Mouse (Mus musculus): ENCODE data around the gene Aldh1b1.
A peak's percentile ranks its signal among the peaks of the same experiment; 100 is the strongest.

Gene Aldh1b1

DNA sequence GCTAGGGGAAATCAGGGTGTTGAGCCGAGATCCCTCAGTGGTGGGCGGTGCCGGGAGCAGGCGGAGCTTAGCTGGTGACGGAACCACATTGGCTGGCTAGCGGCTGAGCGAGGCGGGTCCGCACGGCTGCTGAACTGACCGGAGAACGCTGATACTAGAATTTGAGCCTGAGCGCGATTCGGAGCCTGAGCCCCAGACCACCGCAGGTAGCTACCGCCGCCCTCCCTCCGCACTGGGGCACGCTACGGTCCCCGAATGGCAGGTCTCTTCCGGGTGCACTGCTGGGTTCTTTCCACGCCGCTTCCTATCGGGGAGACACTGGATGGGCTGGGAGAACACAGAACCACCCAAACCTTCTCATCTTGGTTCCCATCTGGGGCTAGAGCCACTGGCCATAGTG is at the start of gene Aldh1b1:
Aldh1b1 (plus strand) TSS at position 59 of the 400 bp plus-strand sequence.
- DNase-seq = peak; percentile 66

DNA sequence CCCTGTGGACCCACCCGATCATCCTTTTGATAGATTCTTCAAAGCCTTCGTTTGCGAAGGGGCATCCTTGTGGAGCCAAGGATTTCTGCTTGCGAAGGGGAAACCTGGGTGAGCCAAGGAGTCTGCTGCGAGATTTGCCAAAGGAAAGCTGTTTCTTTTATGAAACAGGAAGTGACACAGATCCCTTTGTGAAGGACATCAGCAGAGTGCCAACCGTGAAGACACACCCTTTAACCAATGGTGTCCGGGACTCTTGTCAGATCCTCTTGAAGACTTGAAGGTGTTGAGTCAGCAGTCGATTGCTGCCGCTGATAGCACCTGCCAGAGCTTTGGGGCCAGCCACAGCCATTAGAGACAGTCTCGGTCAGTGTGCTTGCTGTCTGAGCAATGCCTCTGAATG is 49.4 kb upstream of the Aldh1b1 start:
- no peak for DNase-seq

DNA sequence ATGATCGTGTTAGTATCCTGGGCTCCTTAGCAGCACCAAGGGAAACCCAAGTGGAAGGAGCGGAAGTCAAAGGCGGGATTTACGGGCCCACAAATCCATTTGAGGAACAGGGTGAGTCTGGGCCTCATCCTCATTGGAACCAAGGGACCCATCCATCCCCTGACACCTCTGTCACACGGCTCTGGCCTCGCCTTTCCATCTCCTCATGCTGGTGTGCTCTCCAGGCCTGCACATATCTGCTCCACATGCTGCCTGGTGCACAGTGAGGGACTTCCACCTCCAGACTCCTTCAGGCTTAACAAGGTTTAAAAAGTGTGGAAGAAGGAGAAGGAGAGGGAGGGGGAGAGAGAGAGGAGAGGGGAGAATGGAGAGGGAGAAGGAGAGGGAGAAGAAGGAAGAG is 48.3 kb upstream of the Aldh1b1 start:
- DNase-seq = no peak

DNA sequence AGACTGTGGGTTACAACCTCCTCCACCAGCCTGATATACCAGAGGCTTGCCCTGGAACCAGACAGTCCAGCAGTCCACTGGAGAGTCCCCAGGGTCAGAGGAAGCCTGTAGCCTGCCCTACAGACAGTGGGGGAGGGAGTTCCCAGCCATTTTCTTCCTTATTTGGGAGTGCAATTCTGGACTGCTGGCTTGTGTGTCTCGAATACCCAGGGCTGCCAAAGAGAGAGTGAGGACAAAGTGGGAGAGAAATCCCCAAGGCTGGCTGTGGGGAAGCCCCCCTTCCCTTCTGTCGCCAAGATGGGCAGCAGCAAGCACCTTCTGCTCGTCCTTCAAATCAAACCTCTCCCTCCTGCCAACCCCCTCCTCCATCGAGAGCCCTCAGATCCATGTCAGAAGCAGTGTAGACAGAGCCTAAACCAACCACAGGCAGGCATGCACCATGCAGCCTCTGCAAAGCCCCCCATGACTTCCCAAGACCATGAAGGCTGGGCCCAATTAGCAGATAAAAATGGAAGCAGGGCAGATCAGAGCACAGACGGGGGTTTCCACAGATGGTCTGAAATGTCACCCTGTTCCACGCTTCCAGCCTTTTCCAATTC is 45.5 kb upstream of the Aldh1b1 start:
- no peak for DNase-seq

DNA sequence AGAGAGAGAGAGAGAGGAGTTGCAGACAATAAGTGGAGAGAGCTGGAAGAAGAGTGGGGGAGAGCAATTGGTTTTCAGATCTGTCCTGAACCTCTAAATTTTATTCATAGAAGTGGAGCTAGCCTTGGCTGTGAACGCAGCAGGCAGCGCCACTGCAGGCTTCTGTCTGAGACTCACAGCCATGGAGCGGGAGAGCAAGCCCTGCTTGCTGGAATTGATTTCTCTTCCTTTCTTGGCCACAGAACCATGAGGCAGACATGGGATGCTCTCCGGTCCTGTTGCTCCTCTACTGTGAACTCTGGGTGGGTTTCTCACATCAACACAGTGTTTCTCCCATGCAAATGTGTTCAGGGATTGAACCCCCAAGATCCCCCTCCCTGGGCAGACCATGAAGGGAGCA is 44.7 kb upstream of the Aldh1b1 start:
- no peak for DNase-seq

DNA sequence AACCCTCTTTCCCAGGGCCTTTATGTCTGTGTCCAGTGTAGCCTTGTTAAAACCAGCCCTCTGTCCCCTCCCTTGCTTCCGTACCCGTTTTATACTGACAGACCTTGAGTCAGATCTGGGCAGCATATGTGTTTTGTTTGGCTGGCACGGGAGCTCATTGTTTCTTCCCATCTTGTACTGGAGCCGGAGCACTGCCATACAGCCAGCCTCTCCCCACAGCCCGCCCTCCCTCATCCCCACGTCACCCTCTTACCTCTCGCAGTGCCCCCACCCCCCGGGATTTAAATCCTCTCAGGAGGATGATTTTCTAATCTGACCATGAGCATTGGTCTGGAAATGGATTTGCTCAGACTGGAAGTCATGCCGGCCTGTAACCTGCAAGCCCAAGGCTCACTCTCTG is 43.7 kb upstream of the Aldh1b1 start:
- DNase-seq = no peak

DNA sequence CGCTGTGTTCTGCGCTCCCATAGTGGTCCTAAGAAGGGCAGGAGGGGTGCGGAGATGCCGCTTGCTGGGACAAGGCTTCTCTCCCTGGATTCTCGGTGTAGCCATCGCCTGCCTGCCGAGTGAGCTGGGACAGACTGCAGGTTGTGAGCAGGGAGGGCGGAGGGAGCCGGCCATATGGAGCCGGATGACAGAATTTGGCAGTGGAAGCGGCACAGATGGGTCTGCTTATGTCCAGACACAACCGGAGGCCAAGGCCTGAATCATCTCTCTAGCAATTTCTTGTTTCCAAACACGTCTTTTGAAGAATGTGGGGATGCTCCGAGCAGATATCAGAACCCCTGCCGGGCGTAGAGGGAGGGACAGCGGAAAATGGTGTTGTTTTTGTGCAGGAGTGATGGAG is 42.9 kb upstream of the Aldh1b1 start:
- DNase-seq = no peak

DNA sequence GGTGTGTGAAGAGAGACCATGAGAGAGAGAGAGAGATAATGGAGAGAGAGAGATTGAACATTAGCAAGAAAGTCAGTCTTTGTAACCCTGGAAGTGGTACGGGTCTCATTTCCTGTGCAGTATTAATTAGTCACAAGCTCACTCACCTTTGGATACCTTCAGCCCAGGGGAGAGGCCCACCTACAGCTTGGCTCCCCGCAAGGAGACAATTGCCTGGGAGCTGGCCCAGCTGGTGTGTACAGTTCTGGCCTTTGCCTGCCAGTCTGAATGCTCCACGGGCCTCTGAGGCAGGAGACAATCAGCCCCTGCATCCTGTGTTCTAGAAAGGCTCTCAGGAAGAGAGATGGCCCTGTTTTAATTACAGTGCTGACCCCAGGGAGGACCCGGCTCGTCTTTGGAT is 40.9 kb upstream of the Aldh1b1 start:
- no peak for DNase-seq

DNA sequence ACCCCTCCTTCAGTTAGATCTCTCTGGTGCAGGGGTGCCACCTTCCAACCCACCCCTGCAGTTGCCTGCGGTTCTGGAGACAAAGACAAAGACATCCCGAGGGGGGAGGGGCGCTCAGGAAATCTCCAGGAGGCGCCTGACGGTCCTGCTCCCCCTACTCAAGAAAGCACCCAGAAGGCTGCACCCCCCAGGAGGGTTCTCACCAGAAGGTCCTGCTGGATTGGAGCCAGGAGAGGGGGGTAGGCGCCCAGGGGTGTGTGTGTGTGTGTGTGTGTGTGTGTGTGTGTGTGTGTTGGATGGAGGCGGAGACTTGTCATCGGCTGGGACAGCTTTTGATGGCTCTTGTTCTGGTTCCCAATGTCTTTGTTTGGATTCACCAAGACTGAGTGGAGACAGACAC is 39.4 kb upstream of the Aldh1b1 start:
- DNase-seq = no peak

DNA sequence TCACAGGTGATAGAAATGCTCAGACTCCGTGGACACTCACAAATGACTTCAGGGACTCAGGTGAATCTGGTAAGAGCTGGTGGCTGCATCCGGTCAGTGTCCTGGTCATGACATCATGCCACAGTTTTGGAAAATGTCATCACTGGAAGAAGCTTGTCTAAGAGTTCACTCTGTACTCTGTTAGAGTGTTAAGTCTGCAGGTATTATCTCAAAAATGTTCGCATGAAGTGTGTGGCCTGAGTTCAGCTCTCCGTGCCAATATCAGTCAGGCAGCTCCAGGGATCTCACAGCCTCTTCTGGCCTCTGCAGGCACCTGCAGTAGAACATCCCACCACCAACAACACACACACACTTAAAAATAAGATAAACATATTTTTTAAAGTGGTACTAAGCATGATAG is 36.2 kb upstream of the Aldh1b1 start:
- DNase-seq = no peak

DNA sequence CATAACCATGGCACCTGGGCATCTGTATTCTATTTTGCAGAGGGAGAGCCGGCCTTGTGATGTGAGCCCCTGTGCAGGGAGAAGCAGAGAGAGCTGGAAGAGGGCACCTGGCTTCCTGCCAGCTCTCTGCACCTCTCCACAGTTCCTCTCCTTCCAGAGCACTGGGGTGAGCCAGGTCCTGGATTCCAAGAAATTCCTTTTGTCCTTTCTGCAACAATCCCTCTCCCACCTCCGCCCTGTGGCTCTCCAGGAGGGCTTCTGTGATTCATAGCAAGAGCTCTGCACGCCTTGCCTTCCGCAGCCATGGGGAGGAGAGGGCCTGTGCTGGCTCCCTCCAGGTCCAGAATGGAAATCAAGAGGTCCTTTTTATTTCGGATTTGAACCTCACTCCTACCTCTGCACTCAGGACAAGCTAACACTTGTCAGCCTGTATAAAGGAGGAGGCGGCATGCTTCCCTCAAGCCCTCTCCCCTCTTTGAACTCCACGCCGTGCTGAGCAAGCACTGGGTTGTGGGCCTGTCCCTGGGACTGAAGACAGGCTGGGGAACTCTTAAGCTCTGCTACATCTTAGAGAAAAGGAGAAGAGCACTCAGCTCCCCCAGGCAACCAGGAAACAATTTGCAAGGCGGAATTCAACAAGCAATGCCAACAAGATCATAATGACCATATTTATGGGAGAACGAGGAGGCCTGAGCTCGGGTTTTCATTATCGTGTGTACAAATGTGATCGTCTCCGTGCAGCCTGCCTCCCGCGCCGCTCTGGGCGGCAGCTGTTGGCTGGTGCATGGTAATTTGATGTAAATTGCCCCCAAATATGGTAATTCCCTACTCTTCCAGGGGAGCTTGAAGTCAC is 35.3 kb upstream of the Aldh1b1 start:
- no peak for DNase-seq

DNA sequence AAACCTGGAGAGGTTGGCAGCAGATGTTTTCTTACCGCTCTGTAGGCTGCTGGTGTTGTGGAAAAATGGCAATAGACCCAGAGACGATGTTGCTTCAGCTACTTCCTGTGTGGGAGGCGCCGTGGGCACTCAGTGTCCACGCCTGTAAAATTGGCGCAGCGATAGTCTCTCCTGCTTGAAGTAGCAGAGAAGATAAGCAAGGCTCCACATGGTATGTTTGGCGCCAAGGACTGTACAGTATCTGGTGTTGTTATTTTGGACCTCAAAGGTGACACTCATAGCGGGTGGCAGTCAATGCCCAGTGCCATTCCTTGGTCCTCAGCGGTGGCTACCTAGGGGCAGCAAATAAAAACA is 34.7 kb upstream of the Aldh1b1 start:
- DNase-seq = no peak

DNA sequence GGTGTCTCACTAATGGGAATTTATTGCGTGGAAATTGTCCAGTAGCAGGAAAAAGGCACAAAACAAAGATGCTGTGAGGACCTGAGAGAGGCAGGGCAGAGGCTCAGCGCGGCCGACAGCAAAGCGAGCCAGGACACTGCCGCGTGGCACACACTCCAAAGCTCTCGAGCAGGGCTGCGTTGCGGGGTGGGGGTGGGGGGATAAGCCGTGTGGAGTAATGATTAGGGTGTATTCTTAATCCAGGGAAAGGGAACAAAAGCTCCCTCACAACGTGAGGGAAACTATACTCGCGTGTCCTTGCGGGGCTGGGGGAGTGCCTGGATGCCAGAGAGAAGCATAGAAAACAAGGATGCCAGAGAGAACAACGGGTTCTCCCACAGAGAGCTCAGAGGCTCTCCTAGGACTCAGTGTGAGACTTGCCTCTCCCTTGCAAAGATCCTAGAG is 33.7 kb upstream of the Aldh1b1 start:
- DNase-seq = no peak

DNA sequence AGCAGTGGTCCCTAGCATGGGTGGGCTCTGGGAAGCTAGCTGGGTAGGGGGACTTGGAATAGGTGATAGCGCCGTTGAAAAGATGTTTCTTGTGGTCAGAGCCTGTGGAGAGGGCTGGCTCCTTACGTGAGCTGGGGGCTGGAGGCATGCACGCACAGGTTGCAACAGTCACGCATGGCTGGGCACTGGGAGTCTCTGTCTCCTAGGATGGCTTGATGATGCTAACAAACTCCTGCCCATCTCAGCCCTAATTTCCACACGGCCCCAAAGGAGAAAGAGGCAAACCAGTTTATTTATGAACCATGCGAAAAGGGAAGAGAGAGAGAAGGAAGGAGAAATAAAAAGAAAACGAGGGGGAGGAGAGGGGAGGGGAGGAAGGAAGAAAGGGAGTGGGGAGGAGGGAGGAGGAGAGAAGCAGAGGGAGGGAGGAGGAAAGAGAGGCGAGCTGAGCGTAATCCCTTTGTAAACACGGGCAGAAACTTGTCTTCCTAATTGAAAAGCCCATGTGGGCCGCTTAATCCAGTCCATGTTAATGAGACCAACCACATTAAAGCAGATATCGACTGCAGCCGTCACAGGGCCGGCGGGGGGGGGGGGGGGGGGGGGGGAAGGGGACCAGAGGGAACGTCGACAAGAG is 33.1 kb upstream of the Aldh1b1 start:
- DNase-seq = no peak

DNA sequence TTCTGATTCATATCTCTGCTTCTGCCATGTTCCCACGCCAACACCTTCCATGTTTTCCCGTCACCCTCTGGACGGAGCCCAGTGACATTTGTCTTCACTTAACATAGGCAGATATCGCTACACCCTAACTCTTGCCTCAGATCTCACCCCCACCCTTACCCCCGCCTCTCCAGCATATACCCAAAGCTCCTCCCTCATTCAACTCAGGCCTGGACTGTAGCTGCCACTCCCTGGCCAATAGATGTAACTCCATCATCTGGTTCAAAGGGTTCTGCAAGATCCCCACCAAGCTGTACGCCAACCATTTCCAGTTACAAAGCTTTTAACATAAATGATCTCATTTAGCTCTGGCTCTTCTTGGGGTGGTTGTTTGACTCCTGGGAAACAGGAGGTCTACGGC is 32.0 kb upstream of the Aldh1b1 start:
- DNase-seq = no peak

DNA sequence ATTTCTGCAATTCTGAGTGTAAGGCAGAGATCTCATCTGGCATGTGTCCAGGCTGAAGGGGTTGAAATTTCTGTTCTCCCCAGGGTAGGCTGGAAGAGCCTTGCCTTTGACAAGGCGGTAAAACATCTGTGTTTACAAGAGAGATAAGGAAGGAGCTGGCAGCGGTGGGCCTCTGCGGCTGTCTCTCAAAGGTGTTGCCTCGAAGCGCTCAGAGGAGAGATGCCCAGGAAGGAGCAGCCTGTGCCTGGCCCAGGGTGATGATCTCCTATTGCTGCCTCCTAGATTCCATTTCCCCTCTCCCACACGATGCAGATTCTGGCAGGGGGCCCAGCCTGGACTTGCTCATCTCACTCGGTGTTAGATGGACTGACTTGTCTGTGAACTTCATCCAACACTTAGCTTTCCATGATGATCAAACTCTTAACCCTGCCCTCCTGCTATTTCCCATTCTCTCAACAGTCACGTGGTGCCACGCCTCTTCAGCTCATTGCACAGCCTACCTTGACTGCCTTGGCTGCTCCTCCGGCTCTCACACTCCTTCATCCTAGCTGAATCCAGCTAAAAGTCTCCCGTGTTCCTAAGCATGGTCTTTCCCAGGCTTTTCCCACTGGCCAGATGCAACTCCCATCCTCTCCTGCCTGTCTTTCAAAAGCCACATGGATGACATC is 30.8 kb upstream of the Aldh1b1 start:
- DNase-seq = no peak

DNA sequence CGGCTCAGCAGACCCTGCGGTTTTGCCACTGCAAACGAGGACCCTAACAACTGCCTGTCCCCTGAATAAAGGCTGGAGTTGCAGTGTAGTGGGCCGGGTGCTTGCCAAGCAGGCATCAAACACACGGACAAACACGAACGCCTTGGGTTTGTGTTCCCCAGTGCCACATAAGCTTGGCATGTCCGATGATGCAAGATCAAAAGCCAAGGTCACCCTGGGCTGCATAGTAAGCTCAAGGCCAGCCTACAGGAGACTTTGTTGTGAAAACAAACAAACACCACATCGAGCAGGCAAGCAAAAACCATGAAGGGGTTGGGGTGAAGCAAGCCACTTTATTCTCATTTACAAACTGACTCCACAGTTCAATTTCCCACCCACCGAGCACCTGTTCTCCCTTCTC is 29.7 kb upstream of the Aldh1b1 start:
- no peak for DNase-seq

DNA sequence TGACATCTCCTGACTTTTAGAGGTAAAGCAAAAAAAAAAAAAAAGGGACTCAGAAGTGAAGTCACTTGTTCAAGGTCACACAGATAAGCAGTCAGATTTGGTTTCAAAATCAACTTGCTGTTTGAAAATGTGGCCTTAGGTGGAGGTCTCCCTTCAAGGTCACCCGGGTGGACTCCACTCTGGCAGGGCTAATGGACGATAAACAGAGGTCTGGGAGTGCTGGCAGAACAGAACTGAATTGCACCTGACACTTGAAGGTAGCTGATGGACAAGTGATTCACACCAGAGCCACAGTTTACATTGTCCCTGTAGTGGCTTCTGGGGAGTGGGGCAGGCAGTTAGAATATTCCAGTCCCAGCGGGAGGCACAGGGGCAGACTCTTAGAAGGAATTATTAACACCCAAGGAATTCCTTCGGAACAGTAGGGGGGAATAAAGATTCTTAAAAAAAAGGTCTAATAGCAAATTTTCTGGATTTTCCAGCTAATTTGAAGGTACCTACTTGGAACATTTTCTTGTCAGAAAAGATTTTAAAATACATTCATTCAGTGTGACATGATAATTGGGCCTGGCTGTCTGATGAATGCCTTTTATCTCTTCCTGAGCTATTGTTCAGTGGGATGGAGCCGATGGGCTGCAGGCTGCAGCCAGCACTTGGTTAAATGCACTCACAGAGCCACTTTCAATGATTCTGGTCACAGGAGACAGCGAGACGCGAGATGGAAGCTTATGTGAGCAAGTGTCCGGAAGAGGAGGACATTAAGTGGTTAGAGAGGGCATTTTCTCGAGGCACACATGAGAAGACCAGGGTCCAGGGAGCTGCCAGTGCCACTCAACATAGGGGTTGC is 28.8 kb upstream of the Aldh1b1 start:
- no peak for DNase-seq

DNA sequence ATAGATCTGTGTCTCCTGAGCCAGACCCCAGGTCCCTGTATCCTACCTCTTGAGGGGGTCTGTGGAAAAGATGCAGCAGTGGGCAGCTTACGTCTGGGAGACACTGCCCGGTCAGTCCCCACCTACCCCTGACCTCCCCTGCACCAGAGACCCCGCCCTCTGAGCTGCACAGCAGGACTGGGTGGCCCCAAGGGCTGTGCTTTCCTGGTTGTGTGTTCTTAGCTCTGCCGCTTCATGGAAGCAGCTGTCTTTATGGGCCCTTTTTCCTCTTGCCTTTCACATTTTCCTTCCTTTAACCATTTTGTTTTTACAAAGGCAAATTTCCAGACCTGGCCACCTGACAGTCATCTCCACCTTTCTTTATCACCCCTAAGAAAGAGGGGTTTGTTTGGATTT is 28.2 kb upstream of the Aldh1b1 start:
- no peak for DNase-seq

DNA sequence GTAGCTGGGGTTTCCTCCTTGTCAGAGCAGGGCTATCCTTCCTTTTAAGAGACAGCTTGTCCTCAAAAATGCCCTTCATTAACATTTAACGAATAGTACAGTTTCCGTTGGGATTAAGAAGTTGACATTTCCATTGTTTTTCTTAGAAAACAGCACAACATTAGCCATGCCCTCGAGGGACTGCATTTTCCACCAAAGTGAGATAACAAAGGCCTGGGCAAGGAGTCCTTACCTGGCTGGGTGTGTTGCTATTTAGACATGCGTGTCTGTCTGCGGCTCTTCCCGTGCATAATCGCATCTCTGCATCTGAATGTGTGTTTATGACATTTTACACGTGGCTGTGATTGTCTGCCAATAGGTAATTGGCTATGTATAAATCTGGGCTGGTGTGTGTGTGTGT is 27.6 kb upstream of the Aldh1b1 start:
- DNase-seq = no peak

DNA sequence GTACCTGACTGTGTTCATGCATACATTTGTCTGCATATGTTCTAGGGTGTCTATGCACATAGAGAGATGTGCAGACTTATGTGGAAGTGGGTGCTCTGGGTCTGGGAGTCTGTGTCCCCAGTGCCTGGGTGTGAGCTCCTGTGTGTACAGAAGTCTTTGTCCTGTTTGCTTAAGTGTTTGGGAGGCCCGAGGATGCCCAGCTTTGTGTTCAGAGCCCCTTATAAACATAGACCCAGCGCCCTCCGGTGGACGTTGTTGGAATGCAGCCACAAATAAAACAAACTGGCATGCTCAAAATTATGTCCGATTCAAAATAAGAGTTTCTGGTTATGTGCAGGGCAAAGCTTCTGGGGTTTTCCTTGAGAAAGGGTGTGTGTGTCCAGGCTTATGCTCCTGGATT is 27.2 kb upstream of the Aldh1b1 start:
- DNase-seq = peak; percentile 48

DNA sequence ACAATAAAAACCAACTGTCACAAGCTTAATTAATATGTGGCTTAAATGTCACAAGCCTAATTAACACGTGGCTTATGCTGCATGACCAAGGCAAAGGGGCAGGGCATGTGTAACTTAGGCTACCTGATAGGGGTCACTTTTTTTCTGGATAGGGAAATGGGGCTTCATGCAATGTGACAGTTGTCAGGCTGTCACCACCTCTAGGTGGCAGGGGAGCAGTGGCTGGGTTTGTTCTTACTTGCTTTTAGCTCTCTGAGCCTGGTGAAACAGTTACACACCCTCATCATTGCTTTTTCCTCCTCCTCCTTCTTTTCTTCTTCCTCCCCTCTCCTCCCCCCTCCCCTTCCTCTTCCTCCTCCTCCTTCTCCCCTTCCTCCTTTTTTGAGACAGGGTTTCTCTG is 15.2 kb upstream of the Aldh1b1 start:
- DNase-seq = no peak

DNA sequence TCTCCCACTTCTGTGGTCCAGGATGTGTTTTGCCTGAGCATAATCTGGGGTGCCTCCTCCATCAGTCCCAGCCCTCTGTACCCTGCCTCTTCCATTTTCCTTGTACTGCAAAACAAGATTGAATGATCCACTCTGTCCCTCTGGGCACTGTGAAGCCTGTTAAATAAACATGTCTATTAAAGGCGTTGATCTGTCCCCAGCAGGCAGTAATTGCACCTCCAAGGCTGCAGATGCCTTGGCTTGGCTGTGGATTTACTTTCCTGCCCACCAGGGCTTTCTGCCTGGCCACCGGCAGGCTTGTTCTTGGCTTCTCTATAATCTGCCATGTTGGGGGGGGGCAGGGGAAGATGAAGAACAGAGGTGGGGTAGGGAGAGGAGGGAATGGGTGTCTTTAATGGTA is 12.9 kb upstream of the Aldh1b1 start:
- DNase-seq = no peak
